Mouse (Mus musculus) cerebellum, postnatal 36 days (tissue): ENCODE data around the gene Pgrmc2.

Experiments used
- DNase-seq, 2 experiments: peaks; one replicate each; pipeline ENCODE4 v3.0.0; 2021 to 2022; ENCODE audit warnings: mixed read lengths in 2 of 2

The Pgrmc2 gene

DNA sequence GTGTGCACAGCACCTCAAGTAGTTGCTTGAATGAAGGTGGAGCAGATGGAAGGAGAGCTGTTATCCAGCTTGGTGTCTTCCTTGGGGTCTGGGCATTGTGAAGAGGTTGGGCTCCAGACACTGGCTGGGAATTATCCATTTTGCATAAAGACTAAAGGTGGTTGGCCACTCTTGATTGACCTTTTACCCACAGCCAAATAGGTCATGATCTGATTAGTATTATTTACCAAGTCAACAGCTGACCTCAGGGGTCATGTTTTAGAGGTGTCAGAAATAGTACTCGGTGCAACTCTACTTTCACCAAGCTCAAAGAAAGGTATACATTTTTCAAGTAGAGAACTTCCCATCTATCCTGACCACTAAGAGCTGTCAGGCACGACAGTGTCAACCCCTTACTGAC lies 17.5 kb downstream of the Pgrmc2 start:
- DNase-seq = no peak

DNA sequence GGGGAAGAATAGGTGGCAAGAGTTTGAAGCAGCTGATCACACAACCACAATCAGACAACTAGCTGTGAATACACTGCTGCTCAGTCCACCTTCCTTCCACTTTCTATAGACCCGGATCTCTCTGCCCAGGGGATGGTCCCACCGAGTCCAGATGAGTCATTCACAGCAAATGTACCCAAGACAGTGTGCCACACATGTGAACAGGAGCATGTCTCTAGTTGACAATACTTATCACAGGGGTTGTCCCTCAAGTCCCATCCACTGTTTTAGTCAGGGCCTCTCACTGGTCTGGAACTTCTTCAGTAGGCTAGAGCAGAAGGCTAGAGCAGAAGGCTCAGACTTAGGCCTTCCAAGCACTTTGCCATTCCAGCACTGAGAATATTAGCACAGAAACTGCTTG lies 20.1 kb downstream of the Pgrmc2 start:
- DNase-seq = no peak

DNA sequence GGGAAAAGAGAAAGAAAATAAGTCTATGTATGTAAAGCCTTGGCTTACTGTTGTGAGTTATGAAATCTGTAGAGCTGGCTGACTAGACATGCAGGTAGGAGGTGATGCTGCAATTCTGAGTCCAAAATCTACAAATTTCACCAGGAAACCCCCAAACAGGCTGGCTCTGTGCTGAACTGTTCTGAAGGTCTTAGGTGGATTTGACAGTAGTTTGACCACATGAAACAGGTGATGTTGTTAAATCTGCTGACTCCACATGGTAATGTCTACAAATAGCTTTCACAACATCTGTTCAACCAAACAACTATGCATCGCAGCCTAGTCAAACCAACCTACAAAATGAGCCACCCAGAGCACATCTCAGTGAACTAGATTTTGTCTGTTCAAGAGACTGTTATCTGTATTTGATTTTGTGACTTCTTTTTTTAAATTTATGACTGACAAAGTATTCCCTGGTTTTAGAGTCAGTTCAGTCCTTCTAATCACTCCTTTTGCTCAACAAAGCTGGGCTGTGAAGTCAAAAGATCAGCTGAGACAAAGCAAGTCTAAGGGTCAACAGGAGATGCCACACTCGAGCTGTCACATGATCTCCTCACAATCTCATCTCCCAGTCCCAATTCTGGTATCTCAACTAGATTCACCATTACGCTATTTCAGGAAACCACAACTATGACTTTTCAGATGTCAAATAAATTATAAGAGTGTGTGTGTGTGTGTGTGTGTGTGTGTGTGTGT lies 20.8 kb downstream of the Pgrmc2 start:
- DNase-seq = no peak

DNA sequence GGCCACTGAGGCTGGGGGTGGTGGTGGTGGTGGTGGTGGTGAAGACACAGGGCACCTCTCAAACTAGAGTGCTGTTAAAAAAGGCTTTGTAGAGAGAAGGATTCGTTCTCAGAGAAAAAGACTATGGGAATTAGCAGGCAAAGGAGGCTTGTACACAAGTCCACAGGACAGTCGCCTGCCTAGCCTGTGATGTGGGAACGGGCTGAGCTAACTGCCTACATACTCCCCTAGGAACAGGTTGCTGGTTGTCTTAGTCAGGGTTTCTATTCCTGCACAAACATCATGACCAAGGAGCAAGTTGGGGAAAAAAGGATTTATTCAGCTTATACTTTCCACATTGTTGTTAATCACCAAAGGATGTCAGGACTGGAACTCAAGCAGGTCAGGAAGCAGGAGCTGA lies 23.6 kb downstream of the Pgrmc2 start:
- DNase-seq = no peak

DNA sequence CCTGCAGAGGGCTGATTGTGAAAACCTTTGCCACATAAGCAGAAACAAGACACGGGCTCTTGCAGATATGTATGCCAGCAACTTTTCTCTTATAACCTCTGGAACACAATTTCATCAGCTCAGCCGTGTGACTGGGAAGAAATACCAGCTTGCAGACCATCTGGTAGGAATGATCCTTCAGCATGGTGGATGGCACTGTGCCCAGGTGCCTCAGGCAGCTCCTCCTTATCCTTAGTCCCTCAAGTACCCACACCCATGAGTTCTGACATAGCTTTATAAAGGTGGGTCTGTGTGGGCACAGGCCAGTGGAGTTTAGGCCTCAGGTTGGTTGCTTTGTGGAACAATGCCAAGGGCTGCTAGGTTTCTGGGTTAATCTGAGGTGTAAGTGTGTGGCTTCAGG lies 24.5 kb downstream of the Pgrmc2 start:
- peak; percentile 61 to 67 for DNase-seq

DNA sequence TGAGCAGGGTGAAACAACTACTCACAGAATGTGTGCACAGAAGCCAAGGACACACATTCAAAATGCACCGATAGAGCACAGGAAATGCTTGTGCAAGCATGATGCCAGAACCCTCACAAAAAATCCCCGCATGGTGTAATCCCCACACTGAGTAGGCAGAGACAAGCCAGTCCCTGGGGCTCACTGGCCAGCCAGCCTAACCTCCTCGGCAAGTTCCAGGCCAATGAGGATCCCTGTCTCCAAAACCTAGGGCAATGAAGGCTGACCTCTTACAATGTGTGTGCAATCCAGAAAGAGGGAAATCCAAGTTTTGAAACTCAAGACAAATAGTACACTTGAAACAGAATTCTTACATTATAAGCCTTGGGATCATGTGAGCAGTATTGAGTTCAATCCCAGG lies 29.5 kb downstream of the Pgrmc2 start:
- no peak for DNase-seq

DNA sequence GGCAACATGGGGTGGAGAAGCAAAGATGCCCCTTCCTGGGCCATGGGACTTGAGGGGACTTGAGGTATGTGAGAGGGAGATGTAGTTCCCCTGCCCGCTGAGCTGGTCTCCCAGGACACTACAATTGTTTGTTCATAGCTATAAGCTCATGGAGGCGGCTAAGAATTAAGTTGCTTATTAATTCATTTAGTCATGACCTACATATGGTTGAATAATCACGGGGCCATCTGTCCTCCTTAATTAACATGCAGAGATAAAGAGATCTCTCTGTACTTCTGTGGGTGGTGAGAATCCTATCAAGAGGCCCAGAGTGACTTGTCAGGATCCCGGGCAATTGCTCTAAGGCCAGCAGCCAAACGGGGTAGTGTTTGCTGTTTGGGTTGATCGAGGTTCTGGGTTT lies 35.0 kb downstream of the Pgrmc2 start:
- no peak for DNase-seq

DNA sequence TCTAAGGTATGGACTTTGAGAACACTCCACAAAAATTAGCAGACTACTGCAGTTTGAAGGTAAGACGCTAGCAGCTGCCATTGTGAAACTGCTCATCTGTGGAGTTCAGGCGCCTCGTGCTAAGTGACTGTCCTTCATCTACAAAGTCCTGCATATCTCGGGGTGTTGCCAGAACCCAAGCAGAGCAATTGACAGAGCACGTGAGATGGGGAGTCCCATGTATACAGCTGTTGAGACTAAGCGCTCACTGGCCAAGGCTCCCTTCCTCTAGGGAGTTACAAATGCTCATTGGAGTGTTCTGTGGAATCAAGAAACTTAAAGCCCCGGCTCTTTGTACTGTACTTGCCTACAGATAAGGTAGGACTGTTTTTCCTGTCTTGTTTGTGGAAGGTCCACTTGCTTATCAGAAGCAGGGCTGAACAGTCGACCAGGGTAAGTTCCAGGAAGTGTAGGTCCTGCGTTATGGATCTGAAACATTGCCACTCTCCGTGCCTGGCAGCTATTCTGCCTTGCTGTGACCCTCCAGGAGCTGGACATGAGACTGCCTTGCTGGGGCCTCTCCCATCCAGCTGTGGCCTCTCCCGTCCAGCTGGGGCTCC lies 39.0 kb downstream of the Pgrmc2 start:
- DNase-seq = no peak

DNA sequence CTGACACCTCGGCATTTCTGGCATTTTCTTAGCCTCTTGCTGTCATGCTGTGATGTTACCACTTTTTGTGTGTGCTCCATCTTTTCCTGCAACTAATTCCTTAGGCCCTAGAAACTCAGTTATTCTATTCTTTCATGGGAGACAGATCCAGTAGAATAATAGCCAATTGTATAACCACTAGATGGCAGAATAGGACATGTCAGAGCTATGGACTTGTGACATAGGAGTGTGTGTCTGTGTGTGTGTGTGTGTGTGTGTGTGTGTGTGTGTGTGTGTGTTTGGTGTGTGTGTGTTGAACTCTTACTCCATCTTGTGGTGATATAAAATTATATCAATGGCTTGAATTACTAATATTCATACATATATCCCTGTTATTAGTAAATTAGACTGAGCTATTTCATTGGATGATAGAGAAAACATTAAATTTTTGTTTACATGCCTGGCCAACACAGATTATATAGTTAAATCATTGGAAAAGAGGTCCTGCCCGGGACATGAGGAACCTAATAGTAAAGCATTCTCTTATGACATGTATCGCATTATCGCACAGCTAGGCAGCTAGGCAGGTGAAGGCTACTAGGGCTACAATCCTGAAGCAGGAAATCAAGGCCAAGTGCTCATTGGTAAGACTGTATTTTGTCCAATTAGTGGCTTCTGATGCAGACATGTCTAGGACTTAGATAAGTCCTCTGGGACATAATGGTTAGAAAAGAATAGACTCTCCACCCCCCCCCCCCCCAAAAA lies 40.5 kb downstream of the Pgrmc2 start:
- DNase-seq = peak; percentile 19 to 25

DNA sequence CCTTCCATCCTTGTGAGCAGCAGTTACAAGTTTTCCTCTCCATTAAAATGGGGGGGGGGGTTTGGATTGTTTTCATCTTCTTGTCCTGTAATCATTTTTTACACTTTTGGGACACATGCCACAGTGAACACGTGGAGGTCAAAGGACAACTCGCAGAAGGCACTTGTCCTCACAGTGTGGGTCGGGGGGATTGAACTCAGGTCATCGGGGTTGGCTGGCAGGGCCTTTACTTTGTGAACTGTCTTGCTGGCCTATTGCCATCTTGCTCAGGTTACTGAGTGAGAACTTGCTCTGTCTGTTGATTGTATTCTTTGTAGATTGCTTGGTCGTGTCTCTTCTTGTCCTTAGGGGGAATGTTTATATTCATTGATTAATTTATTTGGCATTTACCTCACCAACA lies 41.6 kb downstream of the Pgrmc2 start:
- DNase-seq = no peak

DNA sequence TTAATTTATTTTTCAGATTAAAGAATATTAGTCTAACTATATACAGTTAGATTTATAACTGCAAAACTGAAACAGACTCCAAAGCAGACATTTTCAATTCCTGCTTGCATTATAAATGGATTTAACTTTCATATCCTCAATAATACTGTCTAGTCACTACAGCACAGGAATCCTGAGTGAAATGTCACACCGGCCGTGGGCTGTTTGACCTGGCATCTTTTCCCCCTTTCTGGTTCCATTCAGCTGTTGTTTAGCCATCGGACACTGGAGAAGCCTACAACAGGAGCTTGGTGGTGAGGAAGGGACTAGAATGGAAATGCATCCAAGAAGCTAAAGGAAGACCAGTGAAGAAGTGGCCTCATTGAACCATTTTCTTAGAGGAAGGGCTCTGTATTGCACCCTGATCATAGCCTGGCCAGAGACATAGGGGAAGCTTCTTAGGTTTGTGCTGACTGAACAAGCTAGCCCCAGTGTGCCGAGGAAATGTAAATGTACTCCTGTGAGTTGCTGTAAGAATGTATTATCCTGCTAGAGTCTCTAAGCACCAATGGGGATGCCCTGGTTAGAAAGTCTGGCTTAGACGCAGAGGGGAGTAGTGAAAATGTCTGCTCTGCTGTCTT lies 44.4 kb downstream of the Pgrmc2 start:
- DNase-seq = no peak

DNA sequence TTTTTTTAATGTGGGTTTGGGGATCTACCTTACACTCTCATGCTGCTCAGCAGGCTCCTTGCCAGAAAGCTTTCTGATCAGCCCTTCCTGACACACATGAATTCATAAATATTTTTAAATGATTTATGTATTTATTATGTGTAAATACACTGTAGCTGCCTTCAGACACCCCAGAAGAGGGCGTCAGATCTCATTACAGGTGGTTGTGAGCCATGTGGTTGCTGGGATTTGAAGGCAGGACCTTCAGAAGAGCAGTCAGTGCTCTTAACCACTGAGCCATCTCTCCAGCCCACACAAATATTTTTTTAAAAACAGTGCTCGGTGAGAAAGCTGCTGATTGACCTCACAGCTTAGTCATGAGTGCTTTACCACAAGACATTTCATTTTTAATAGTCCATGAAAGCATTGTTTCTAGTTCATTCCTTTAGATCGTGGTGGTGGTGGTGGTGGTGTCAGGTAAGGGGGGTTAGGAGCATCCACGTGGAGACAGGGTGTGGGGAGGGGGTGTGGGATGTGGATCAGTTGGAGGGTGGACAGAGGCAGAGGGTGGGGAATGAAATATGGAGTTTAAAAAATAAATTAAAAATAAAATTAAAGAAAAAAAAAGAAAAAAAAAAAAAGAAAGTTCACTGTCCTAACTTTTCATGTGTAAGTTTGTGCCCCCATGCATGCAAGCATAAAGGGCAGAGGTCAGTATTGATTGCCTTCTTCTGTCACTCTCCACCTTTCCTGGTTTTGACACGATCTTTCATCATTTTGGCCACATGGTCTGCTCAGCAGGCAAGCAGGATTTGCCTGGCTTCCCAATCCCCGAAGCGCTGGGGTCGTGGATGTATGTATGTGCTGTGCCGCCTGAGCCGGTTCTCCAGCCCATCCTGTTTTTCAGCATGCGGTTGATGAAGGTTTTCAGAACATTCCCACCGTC lies 51.3 kb downstream of the Pgrmc2 start:
- no peak for DNase-seq

DNA sequence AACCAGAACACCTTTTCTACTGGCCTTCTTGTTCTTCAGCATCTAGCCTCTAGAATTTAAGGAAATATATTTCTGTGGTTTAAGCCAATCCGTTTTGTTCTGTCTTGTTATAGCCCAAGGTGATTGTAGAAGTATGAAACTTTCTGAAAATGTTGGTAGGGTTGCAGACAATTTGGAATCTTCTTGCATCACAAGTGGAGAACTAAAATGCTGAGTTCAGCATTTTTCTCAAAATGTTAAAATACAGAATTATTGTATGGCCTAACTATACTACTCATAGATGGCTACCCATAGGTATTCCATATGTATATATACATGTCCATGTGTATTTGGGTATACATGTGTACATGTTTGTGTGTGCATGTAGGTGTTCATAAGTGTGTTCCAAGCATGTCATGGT lies 52.1 kb downstream of the Pgrmc2 start:
- no peak for DNase-seq

DNA sequence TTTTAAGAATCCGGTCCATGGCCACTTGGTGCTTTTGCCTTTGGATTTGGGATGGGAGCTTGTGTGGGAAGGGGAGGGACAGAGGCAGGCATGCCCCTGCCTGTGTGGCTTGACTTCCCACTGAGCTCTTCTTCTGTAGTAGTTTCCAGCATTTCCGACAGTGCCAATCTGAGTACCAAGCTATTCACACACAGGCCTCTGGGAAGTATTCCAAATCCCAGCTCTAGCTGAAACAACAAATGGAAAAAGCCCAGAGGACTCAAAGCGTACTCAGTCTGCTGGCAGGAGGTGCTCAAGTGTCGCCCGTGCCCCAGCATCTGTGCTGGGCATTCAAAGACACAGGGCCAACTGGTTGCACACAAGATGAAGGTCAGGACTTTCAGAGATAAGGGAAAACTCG lies 60.9 kb downstream of the Pgrmc2 start:
- DNase-seq = peak; percentile 22 to 33

DNA sequence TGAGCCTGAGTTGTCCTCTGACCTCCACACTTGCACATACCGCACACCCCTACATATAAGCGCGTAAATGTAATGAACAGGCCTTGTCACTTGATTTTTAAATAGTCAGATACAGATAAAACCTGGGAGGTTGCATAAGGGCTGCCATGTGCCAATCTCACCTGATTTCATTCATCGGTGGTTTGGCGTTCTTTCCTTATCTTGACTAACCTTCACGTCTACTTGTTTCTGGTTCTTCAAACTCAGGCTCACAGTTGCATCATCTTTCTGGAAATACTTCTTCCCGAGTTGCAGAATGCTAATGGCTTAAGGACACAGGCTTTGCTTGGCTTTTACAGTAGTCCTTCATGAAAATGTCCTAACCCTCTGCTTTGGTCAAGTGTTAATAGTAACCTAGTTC lies 62.2 kb downstream of the Pgrmc2 start:
- DNase-seq = no peak

DNA sequence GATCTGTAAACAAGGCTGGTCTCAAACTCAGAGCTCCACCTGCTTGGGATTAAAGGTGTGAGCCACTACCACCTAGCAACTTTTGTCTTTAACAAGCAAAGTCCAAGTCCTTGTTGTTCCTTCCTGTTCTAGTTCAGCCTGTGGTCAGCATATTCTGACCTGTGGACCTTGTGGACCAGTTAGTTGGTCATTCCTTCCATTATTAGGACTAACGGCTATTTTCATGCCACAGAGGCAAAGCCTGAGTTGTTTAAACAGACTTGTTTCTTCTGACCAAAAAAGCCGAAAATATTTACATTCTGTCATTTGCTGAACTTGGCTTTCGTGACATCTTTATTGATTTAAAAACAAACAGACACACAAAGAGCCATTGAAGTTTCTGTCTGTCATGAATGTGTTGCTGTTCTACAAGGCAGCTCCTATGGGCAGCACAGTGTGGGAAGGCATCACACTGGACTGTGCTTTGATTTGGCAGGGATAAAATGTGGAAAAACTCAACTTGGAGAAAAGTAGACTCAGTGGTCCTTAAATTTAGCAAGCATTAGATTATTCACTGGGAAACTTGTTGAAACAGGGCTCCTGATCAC lies 64.7 kb downstream of the Pgrmc2 start:
- DNase-seq = no peak
